Mouse (Mus musculus): ENCODE data around the gene Hmcn1. TPM values are rescaled to one million over a fixed set of nuclear protein-coding genes. Genes with fewer than 3 reads are reported as not detected.

Gene Hmcn1
- total and polyA plus RNA-seq, 3 experiments = 0.33 TPM; not detected in 2

GRCm38 (mm10) chr1:151036405-151036985, 43.3 kb upstream of the Hmcn1 start:
- Histone ChIP-seq H3K9me3 (replicated peaks) (no peaks in the 10 kb centered on the region), H3K36me3 (replicated peaks) (no peaks in the 10 kb centered on the region), H3K4me3 (ENCODE audit: low read depth, low read length) (no peak overlapping the region), H3K27me3 (ENCODE audit: insufficient read depth, low read length) (peaks cover 22% of the 10 kb centered on the region), H3K4me1 (ENCODE audit: insufficient read depth, low read depth, low read length) (peaks cover 24% of the 10 kb centered on the region)
- ATAC-seq (ENCODE audit: extremely low read depth, insufficient number of reproducible peaks, low FRiP score, poor library complexity, severe bottlenecking) = no peak
- DNase-seq (ENCODE audit: low spot score) = no peak
- TF ChIP-seq POLR2AphosphoS5 (IDR thresholded peaks at IDR 0.05; ENCODE audit: insufficient replicate concordance, low read depth, low read length) = no peak
- no peak for TF ChIP-seq TAL1 (conservative IDR thresholded peaks at IDR 0.05; ENCODE audit: low read depth, low read length)
- no peak for TF ChIP-seq CTCF (IDR thresholded peaks at IDR 0.05; ENCODE audit: low read depth, low read length)
- no peak for TF ChIP-seq GATA2 (IDR thresholded peaks at IDR 0.05; ENCODE audit: borderline replicate concordance, low read depth, low read length)
- TF ChIP-seq GATA1 (IDR thresholded peaks at IDR 0.05; ENCODE audit: borderline replicate concordance, low read length) = no peak

- Histone ChIP-seq H3K4me3 (ENCODE audit: low read depth, low read length) (no peak overlapping the region), H3K27me3 (ENCODE audit: insufficient read depth, low read length) (peaks cover 22% of the 10 kb centered on the region), H3K9me3 (replicated peaks) (no peaks in the 10 kb centered on the region), H3K4me1 (ENCODE audit: insufficient read depth, low read depth, low read length) (peaks cover 18% of the 10 kb centered on the region), H3K36me3 (replicated peaks) (no peaks in the 10 kb centered on the region)
- TF ChIP-seq CTCF (IDR thresholded peaks at IDR 0.05; ENCODE audit: low read depth, low read length) (no peak), GATA2 (IDR thresholded peaks at IDR 0.05; ENCODE audit: borderline replicate concordance, low read depth, low read length) (no peak), GATA1 (IDR thresholded peaks at IDR 0.05; ENCODE audit: borderline replicate concordance, low read length) (no peak), TAL1 (conservative IDR thresholded peaks at IDR 0.05; ENCODE audit: low read depth, low read length) (no peak), POLR2AphosphoS5 (IDR thresholded peaks at IDR 0.05; ENCODE audit: insufficient replicate concordance, low read depth, low read length) (no peak)
- DNase-seq (ENCODE audit: low spot score) (no peak), ATAC-seq (ENCODE audit: extremely low read depth, insufficient number of reproducible peaks, low FRiP score, poor library complexity, severe bottlenecking) (no peak)
These were observed 42.5 kb upstream of the Hmcn1 start for GRCm38 (mm10) chr1:151035766-151036165.

- no peak overlapping the region for H3K4me3 ChIP-seq (ENCODE audit: low read depth, low read length)
- peaks cover 21% of the 10 kb centered on the region for H3K27me3 ChIP-seq (ENCODE audit: insufficient read depth, low read length)
- ATAC-seq (ENCODE audit: extremely low read depth, insufficient number of reproducible peaks, low FRiP score, poor library complexity, severe bottlenecking) (peak; percentile 64), DNase-seq (ENCODE audit: low spot score) (peak; percentile 50)
- no peaks in the 10 kb centered on the region for H3K36me3 ChIP-seq (replicated peaks)
- no peaks in the 10 kb centered on the region for H3K9me3 ChIP-seq (replicated peaks)
- peaks cover 14% of the 10 kb centered on the region for H3K4me1 ChIP-seq (ENCODE audit: insufficient read depth, low read depth, low read length)
- TF ChIP-seq CTCF (IDR thresholded peaks at IDR 0.05; ENCODE audit: low read depth, low read length) (peak; percentile 86), GATA2 (IDR thresholded peaks at IDR 0.05; ENCODE audit: borderline replicate concordance, low read depth, low read length) (no peak)
These were observed 41.9 kb upstream of the Hmcn1 start for GRCm38 (mm10) chr1:151034993-151035592.

GRCm38 (mm10) chr1:151033291-151033690, 40.1 kb upstream of the Hmcn1 start:
- H3K27me3 ChIP-seq (ENCODE audit: insufficient read depth, low read length) = peaks cover 20% of the 10 kb centered on the region
- H3K4me1 ChIP-seq (ENCODE audit: insufficient read depth, low read depth, low read length) = peaks cover 14% of the 10 kb centered on the region
- no peak for ATAC-seq (ENCODE audit: extremely low read depth, insufficient number of reproducible peaks, low FRiP score, poor library complexity, severe bottlenecking)
- no peak for DNase-seq (ENCODE audit: low spot score)
- no peaks in the 10 kb centered on the region for H3K9me3 ChIP-seq (replicated peaks)
- TF ChIP-seq POLR2AphosphoS5 (IDR thresholded peaks at IDR 0.05; ENCODE audit: insufficient replicate concordance, low read depth, low read length) (no peak), CTCF (IDR thresholded peaks at IDR 0.05; ENCODE audit: low read depth, low read length) (no peak), GATA2 (IDR thresholded peaks at IDR 0.05; ENCODE audit: borderline replicate concordance, low read depth, low read length) (no peak), TAL1 (conservative IDR thresholded peaks at IDR 0.05; ENCODE audit: low read depth, low read length) (no peak), GATA1 (IDR thresholded peaks at IDR 0.05; ENCODE audit: borderline replicate concordance, low read length) (no peak)
- no peaks in the 10 kb centered on the region for H3K36me3 ChIP-seq (replicated peaks)
- no peak overlapping the region for H3K4me3 ChIP-seq (ENCODE audit: low read depth, low read length)

GRCm38 (mm10) chr1:151031581-151031980, 38.3 kb upstream of the Hmcn1 start:
- Histone ChIP-seq H3K36me3 (replicated peaks) (no peaks in the 10 kb centered on the region), H3K4me1 (ENCODE audit: insufficient read depth, low read depth, low read length) (peaks cover 14% of the 10 kb centered on the region), H3K27me3 (ENCODE audit: insufficient read depth, low read length) (peaks cover 25% of the 10 kb centered on the region), H3K9me3 (replicated peaks) (no peaks in the 10 kb centered on the region), H3K4me3 (ENCODE audit: low read depth, low read length) (no peak overlapping the region)
- ATAC-seq (ENCODE audit: extremely low read depth, insufficient number of reproducible peaks, low FRiP score, poor library complexity, severe bottlenecking) (no peak), DNase-seq (ENCODE audit: low spot score) (no peak)
- TF ChIP-seq GATA1 (IDR thresholded peaks at IDR 0.05; ENCODE audit: borderline replicate concordance, low read length) (no peak), POLR2AphosphoS5 (IDR thresholded peaks at IDR 0.05; ENCODE audit: insufficient replicate concordance, low read depth, low read length) (no peak), TAL1 (conservative IDR thresholded peaks at IDR 0.05; ENCODE audit: low read depth, low read length) (no peak), GATA2 (IDR thresholded peaks at IDR 0.05; ENCODE audit: borderline replicate concordance, low read depth, low read length) (no peak), CTCF (IDR thresholded peaks at IDR 0.05; ENCODE audit: low read depth, low read length) (no peak)

- peaks cover 10% of the 10 kb centered on the region for H3K4me1 ChIP-seq (ENCODE audit: insufficient read depth, low read depth, low read length)
- H3K9me3 ChIP-seq (replicated peaks) = no peaks in the 10 kb centered on the region
- no peak for ATAC-seq (ENCODE audit: extremely low read depth, insufficient number of reproducible peaks, low FRiP score, poor library complexity, severe bottlenecking)
- H3K27me3 ChIP-seq (ENCODE audit: insufficient read depth, low read length) = peaks cover 22% of the 10 kb centered on the region
- H3K4me3 ChIP-seq (ENCODE audit: low read depth, low read length) = no peak overlapping the region
- H3K36me3 ChIP-seq (replicated peaks) = no peaks in the 10 kb centered on the region
- TF ChIP-seq CTCF (IDR thresholded peaks at IDR 0.05; ENCODE audit: low read depth, low read length) = no peak
- no peak for TF ChIP-seq GATA1 (IDR thresholded peaks at IDR 0.05; ENCODE audit: borderline replicate concordance, low read length)
- TF ChIP-seq POLR2AphosphoS5 (IDR thresholded peaks at IDR 0.05; ENCODE audit: insufficient replicate concordance, low read depth, low read length) = no peak
- no peak for TF ChIP-seq TAL1 (conservative IDR thresholded peaks at IDR 0.05; ENCODE audit: low read depth, low read length)
- no peak for TF ChIP-seq GATA2 (IDR thresholded peaks at IDR 0.05; ENCODE audit: borderline replicate concordance, low read depth, low read length)
- no peak for DNase-seq (ENCODE audit: low spot score)
These were observed 37.9 kb upstream of the Hmcn1 start for GRCm38 (mm10) chr1:151031086-151031485.
